Mouse (Mus musculus) hindbrain, postnatal 0 days (tissue): ENCODE measurements at regions not wholly inside any gene's neighbourhood (a gene's known extent, or its start where the extent isn't known, plus 50 kb on each side); places are given as distances from the start of the nearest gene placed in this dataset.

ENCODE experiments used
- ATAC-seq: fragments of 200-750 bp; cut with Nextera tagmentation; 2 replicates; pipeline ENCODE4 v1.8.0; 2017; ENCODE audit warnings: mild to moderate bottlenecking, moderate TSS enrichment, moderate library complexity
- DNase-seq: peaks from one replicate; pipeline ENCODE4 v3.0.0-alpha.2; 2015; ENCODE audit warnings: low spot score
- H3K27ac ChIP-seq: fragments of 300-500 bp; sonication (generic); 2 replicates; pipeline ENCODE4 v1.5.1; 2014; ENCODE audit warnings: mild to moderate bottlenecking
- H3K27me3 ChIP-seq: fragments of 300-500 bp; sonication (generic); 2 replicates; pipeline ENCODE4 v1.6.1; 2014; ENCODE audit warnings: low read length, mixed read lengths; ENCODE audit not compliant: insufficient read depth
- H3K36me3 ChIP-seq: fragments of 300-500 bp; sonication (generic); 2 replicates; pipeline ENCODE4 v1.6.1; 2014; ENCODE audit warnings: low read length, mixed read lengths; ENCODE audit not compliant: insufficient read depth
- H3K4me1 ChIP-seq: fragments of 300-500 bp; sonication (generic); 2 replicates; pipeline ENCODE4 v1.6.1; 2014; ENCODE audit warnings: antibody characterized with exemption, low read length, mixed read lengths; ENCODE audit not compliant: insufficient read depth
- H3K4me2 ChIP-seq: fragments of 300-500 bp; sonication (generic); 2 replicates; pipeline ENCODE4 v1.6.1; 2014; ENCODE audit warnings: low read depth, mild to moderate bottlenecking, low read length, moderate library complexity, mixed read lengths
- H3K4me3 ChIP-seq: fragments of 300-500 bp; sonication (generic); 2 replicates; pipeline ENCODE4 v1.5.1; 2014; ENCODE audit warnings: low read length
- H3K9ac ChIP-seq: fragments of 300-500 bp; sonication (generic); replicated peaks from 2 replicates; pipeline ENCODE4 v1.6.1; 2014; ENCODE audit warnings: mild to moderate bottlenecking, low read length, moderate library complexity, mixed read lengths
- H3K9me3 ChIP-seq: fragments of 300-500 bp; sonication (generic); 2 replicates; pipeline ENCODE4 v1.6.1; 2016; ENCODE audit warnings: low read length, mixed read lengths
- CTCF ChIP-seq: IDR thresholded peaks from 2 replicates; pipeline ENCODE4 v1.5.1; 2016; ENCODE audit warnings: antibody characterized with exemption, control low read depth, low read depth
- WGBS: fragments of 180-500 bp; shearing (Covaris S2); extraction: QIAGEN DNeasy Blood & Tissue Kit; methylation state at CpG from one replicate; pipeline ENCODE4 v1.1.7; 2014; 5-methylcytosine and 5-hydroxymethylcytosine counted together

- Histone ChIP-seq H3K4me3 (no peak overlapping the region), H3K9ac (no peak overlapping the region), H3K4me2 (no peak overlapping the region), H3K4me1 (no peaks in the 10 kb centered on the region), H3K27ac (no peak overlapping the region), H3K27me3 (no peaks in the 10 kb centered on the region), H3K9me3 (no peaks in the 10 kb centered on the region), H3K36me3 (no peaks in the 10 kb centered on the region)
- ATAC-seq (no peak), DNase-seq (peak; percentile 8)
- 46% methylated on average over 2 of the region's 2 CpGs for WGBS
- no peak for TF ChIP-seq CTCF
Measured at GRCm38 (mm10) chr2:115031134-115031533, 376.4 kb upstream of the Dph6 start.

DNA sequence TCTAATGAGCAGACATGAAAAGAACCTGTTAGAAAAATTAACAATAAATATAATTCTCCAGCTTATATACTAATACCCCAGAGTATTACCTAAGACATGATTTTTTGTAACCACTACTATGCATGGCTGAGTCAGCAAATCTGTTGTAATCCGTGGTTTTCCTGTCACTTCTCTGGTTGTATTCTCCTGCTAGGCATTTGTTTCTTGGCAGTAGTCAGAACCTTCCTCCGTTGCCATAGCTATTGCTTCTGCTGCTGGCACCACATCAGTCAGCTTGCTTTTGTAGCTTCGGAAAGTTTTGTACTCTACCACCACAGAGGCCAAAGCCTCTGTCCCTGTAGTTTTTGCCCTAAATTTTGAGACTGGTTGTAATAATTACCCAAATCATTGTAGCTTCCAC, 381.4 kb upstream of the Dph6 start:
- 27% methylated on average over 3 of the region's 3 CpGs for WGBS

DNA sequence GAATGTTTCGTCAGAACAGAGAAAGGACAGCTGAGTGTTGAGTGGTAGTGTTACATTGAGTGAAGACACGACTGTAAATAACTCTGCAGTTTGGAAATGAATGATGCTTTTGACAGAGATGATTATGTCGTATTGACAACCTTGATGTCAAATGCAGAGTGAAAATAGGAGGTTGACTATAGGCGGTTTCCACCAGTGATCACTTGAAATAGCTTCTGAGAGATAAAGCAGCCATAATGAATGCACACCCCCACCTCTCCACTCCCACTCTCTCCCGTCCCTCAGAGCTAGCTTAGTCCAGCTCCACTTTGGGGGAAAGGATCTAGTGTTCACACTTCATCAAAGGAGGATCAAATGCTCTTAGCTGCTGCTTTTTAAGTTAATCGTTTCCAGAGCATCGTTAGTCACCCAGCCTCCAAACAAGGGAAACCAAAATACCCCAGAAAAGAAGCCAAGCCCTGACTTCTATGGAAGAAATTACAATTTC, 387.6 kb upstream of the Dph6 start:
- WGBS: 72% methylated on average over 7 of the region's 7 CpGs
- TF ChIP-seq CTCF: no peak
- Histone ChIP-seq H3K36me3 (no peaks in the 10 kb centered on the region), H3K4me3 (no peak overlapping the region), H3K4me2 (no peak overlapping the region), H3K9me3 (no peaks in the 10 kb centered on the region), H3K4me1 (no peaks in the 10 kb centered on the region), H3K27ac (no peak overlapping the region), H3K27me3 (no peaks in the 10 kb centered on the region), H3K9ac (no peak overlapping the region)
- ATAC-seq: no peak
- DNase-seq: no peak

More for the DNA sequence above, 381.4 kb upstream of the Dph6 start:
- H3K27me3 ChIP-seq: no peaks in the 10 kb centered on the region
- no peak for TF ChIP-seq CTCF
- no peaks in the 10 kb centered on the region for H3K4me1 ChIP-seq
- H3K27ac ChIP-seq: no peak overlapping the region
- H3K9me3 ChIP-seq: no peaks in the 10 kb centered on the region
- ATAC-seq: peak; percentile 79
- no peak overlapping the region for H3K4me2 ChIP-seq
- peak; percentile 73 for DNase-seq
- H3K36me3 ChIP-seq: no peaks in the 10 kb centered on the region
- no peak overlapping the region for H3K4me3 ChIP-seq
- H3K9ac ChIP-seq: no peak overlapping the region

DNA sequence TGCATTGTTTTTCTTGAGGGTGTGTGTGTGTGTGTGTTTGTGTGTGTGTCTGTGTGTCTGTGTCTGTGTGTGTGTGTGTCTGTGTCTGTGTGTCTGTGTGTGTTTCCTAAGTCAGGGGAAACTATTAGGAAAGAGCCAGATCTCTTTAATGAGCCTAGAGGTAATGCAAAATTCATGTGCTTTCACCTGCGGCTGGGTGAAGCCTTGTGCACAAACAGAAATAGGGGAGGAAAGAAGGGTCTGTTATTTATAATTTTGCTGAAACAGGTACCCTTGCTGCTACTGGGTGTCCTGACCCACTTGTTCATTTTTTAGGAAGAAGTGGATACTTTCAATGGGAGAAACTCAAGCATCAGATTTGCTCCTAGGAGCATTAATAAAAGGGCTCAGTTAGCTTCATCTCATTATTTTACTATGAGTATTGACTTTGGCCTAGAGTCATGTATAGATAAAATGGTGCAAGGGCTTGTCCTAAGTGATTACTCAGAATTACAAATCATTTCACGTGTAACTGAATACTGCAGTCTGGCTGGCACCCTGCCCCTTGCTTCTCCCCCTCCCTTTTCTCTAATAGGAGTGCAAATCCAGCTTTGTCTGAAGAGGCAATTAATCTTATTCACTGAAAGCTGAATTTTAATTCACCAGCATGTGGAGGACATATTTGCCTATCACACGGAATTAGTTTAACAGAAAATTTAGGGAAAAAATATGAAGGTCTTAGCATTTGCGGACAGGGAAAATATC, 401.7 kb upstream of the Dph6 start:
- no peak for TF ChIP-seq CTCF
- ATAC-seq: no peak
- WGBS: 40% methylated on average over 4 of the region's 4 CpGs

GRCm38 (mm10) chr2:115057200-115057599, 402.4 kb upstream of the Dph6 start:
- Histone ChIP-seq H3K4me1 (no peaks in the 10 kb centered on the region), H3K9me3 (no peaks in the 10 kb centered on the region), H3K27ac (no peak overlapping the region), H3K36me3 (no peaks in the 10 kb centered on the region), H3K4me3 (no peak overlapping the region), H3K4me2 (no peak overlapping the region), H3K9ac (no peak overlapping the region), H3K27me3 (no peaks in the 10 kb centered on the region)
- no peak for ATAC-seq
- WGBS: 57% methylated on average over 2 of the region's 2 CpGs
- no peak for TF ChIP-seq CTCF
- no peak for DNase-seq

More for the DNA sequence above, 401.7 kb upstream of the Dph6 start:
- peak; percentile 54 for DNase-seq
- no peak overlapping the region for H3K27ac ChIP-seq
- H3K27me3 ChIP-seq: no peaks in the 10 kb centered on the region
- H3K4me2 ChIP-seq: no peak overlapping the region
- no peak overlapping the region for H3K9ac ChIP-seq
- no peak overlapping the region for H3K4me3 ChIP-seq
- no peaks in the 10 kb centered on the region for H3K4me1 ChIP-seq
- no peaks in the 10 kb centered on the region for H3K36me3 ChIP-seq
- H3K9me3 ChIP-seq: no peaks in the 10 kb centered on the region

DNA sequence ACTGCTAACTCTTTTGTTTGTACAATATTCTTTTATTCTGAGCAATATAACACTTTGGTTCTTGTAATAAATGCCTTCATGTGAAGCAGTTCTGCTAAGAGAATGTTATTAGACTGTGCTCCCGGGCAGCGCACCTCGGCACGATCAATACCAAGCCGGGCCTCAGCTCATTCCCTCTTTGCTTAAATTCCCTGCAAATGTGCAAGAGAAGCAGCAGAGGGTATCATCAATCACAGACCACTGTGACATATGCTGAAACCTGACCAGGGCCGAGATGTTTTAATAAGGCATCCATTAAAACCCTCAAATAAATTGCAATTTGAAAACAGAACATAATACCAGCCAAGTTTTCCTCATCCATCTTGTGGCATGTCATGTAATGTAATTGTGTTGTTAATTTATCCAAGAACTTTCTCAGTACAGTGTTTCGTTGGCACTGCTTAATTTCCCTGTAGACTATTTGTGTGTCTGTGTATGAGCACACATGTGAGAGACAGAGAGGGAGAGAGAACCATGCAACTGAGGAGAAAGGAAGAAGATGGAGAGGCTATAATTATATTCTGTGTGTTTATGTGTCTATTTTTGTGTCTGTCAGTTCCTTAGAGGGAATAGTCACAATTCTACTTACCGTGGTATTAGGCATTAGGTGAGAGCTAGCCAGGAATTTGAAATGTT, 412.9 kb upstream of the Dph6 start:
- no peaks in the 10 kb centered on the region for H3K36me3 ChIP-seq
- H3K4me2 ChIP-seq: no peak overlapping the region
- no peaks in the 10 kb centered on the region for H3K27me3 ChIP-seq
- H3K4me3 ChIP-seq: no peak overlapping the region
- H3K27ac ChIP-seq: no peak overlapping the region
- no peaks in the 10 kb centered on the region for H3K9me3 ChIP-seq
- no peak for TF ChIP-seq CTCF
- no peak for ATAC-seq
- H3K4me1 ChIP-seq: no peaks in the 10 kb centered on the region
- WGBS: 48% methylated on average over 8 of the region's 8 CpGs
- DNase-seq: peak; percentile 14
- H3K9ac ChIP-seq: no peak overlapping the region

- ATAC-seq: no peak
- H3K4me2 ChIP-seq: no peak overlapping the region
- TF ChIP-seq CTCF: no peak
- H3K27me3 ChIP-seq: no peaks in the 10 kb centered on the region
- no peak overlapping the region for H3K27ac ChIP-seq
- DNase-seq: no peak
- no peak overlapping the region for H3K9ac ChIP-seq
- no peaks in the 10 kb centered on the region for H3K4me1 ChIP-seq
- H3K4me3 ChIP-seq: no peak overlapping the region
- no peaks in the 10 kb centered on the region for H3K9me3 ChIP-seq
- WGBS: 82% methylated on average over 4 of the region's 4 CpGs
- no peaks in the 10 kb centered on the region for H3K36me3 ChIP-seq
Measured at GRCm38 (mm10) chr2:115069704-115070103, 414.9 kb upstream of the Dph6 start.
